Mouse (Mus musculus) ES-E14 (cell line): Measurements from ENCODE around the gene Arfgap2. TPM values are rescaled to one million over a fixed set of nuclear protein-coding genes. Genes with fewer than 3 reads are reported as not detected.
A peak's percentile ranks its signal among the peaks of the same experiment; 100 is the strongest.

Experiments
- DNase-seq: peaks from one replicate; pipeline ENCODE4 v3.0.0-alpha.2; 2013; ENCODE audit warnings: low read depth, low spot score
- H3K27ac ChIP-seq: 2 replicates; pipeline ENCODE4 v1.5.1; 2012; ENCODE audit warnings: low read depth, mild to moderate bottlenecking, low read length, moderate library complexity, mixed read lengths; ENCODE audit not compliant: poor library complexity, insufficient read depth, severe bottlenecking
- H3K36me3 ChIP-seq: 2 replicates; pipeline ENCODE4 v1.6.1; 2012; ENCODE audit warnings: mild to moderate bottlenecking, low read length, moderate library complexity, mixed read lengths; ENCODE audit not compliant: control insufficient read depth, poor library complexity, insufficient read depth, severe bottlenecking
- H3K4me1 ChIP-seq, 2 experiments: fragments of 150-350 bp in 1 of 2; sonication (generic) in 1 of 2; 2 replicates each; pipeline ENCODE4 v1.6.1; 2012; ENCODE audit warnings: low read length in 2 of 2, mild to moderate bottlenecking in 1 of 2, mixed read lengths in 1 of 2; ENCODE audit not compliant: control insufficient read depth in 2 of 2, insufficient read depth in 2 of 2, poor library complexity in 1 of 2
- H3K4me3 ChIP-seq, 2 experiments: fragments of 150-350 bp in 1 of 2; sonication (generic) in 1 of 2; 2 replicates each; pipeline ENCODE4 v1.5.1; 2012; ENCODE audit warnings: low read length in 2 of 2, low read depth in 1 of 2, mild to moderate bottlenecking in 1 of 2, mixed read lengths in 1 of 2; ENCODE audit not compliant: insufficient read depth in 1 of 2, poor library complexity in 1 of 2, severe bottlenecking in 1 of 2
- H3K9ac ChIP-seq: 2 replicates; pipeline ENCODE4 v1.6.1; 2012; ENCODE audit warnings: low read depth, mild to moderate bottlenecking, low read length, mixed read lengths; ENCODE audit not compliant: poor library complexity, insufficient read depth, severe bottlenecking
- H3K9me3 ChIP-seq: fragments of 150-350 bp; sonication (generic); 2 replicates; pipeline ENCODE4 v1.6.1; 2012; ENCODE audit warnings: low read depth, mild to moderate bottlenecking, low read length; ENCODE audit not compliant: control insufficient read depth, insufficient read depth
- CHD2 ChIP-seq: IDR thresholded peaks from 2 replicates; pipeline ENCODE4 v1.6.1; 2014; ENCODE audit warnings: mild to moderate bottlenecking, low read depth, low read length, inconsistent platforms
- HCFC1 ChIP-seq: IDR thresholded peaks from 2 replicates; pipeline ENCODE4 v1.6.1; 2012; ENCODE audit warnings: low read length, inconsistent platforms, borderline replicate concordance; ENCODE audit not compliant: insufficient read depth
- MAFK ChIP-seq: IDR thresholded peaks from 2 replicates; pipeline ENCODE4 v1.6.1; 2014; ENCODE audit warnings: mild to moderate bottlenecking, low read depth, low read length, inconsistent platforms; ENCODE audit not compliant: insufficient read depth
- ZC3H11A ChIP-seq: IDR thresholded peaks from 2 replicates; pipeline ENCODE4 v1.6.1; 2012; ENCODE audit warnings: low read depth, mild to moderate bottlenecking, inconsistent platforms, low read length, borderline replicate concordance
- ZNF384 ChIP-seq: IDR thresholded peaks from 2 replicates; pipeline ENCODE4 v1.6.1; 2012; ENCODE audit warnings: low read depth, low read length, inconsistent platforms
- in situ Hi-C, 2 experiments: fragments of 600-800 bp; cut with MboI; formaldehyde crosslinking; loops; one replicate each; pipeline ENCODE4 v1.15.1; 2025; ENCODE audit warnings: low sequenced_read_pairs in 2 of 2, inconsistent platforms in 1 of 2; ENCODE audit not compliant: unreplicated experiment in 2 of 2
- total RNA-seq: library from RNA; depleted of rRNA; stranded (reverse); fragments of 300-350 nt; gene quantifications from 2 replicates; pipeline ENCODE4 v1.2.3, GENCODE M21; 2012

Arfgap2 gene
- total RNA-seq, 1 experiment = 40.7 TPM

- no peak for DNase-seq
- Histone ChIP-seq H3K4me1 (peaks cover 0 to 2% of the 10 kb centered on the region in 2 experiments; a peak in 2 of 4 replicates), H3K36me3 (no peaks in the 10 kb centered on the region), H3K4me3 (no peak overlapping the region), H3K27ac (no peak overlapping the region), H3K9ac (no peak overlapping the region), H3K9me3 (no peaks in the 10 kb centered on the region)
- in situ Hi-C loops = no loop called here
- no peak for TF ChIP-seq ZNF384
- no peak for TF ChIP-seq CHD2
- TF ChIP-seq MAFK = no peak
- TF ChIP-seq HCFC1 = no peak
- TF ChIP-seq ZC3H11A = no peak
These were observed 12.3 kb upstream of the Arfgap2 start for GRCm38 (mm10) chr2:91252512-91252911.

- Histone ChIP-seq H3K9me3 (no peaks in the 10 kb centered on the region), H3K4me1 (peaks cover 0 to 7% of the 10 kb centered on the region in 2 experiments; a peak in 2 of 4 replicates), H3K9ac (no peak overlapping the region), H3K4me3 (no peak overlapping the region), H3K36me3 (no peaks in the 10 kb centered on the region), H3K27ac (no peak overlapping the region)
- TF ChIP-seq CHD2 (no peak), HCFC1 (no peak), MAFK (no peak), ZC3H11A (no peak), ZNF384 (no peak)
- no peak for DNase-seq
- in situ Hi-C loops = no loop called here
These were observed 9.9 kb upstream of the Arfgap2 start for GRCm38 (mm10) chr2:91254725-91255380.

GRCm38 (mm10) chr2:91255661-91256150, 9.1 kb upstream of the Arfgap2 start, which contains the start of gene Pacsin3:
Gene Pacsin3, plus strand, starts transcription at chr2:91255954.
- Histone ChIP-seq H3K36me3 (no peaks in the 10 kb centered on the region), H3K4me3 (peak within 1 kb of the TSS; percentile 85 to 95), H3K9ac (peak within 1 kb of the TSS; percentile 71), H3K9me3 (no peaks in the 10 kb centered on the region), H3K27ac (no peak within 1 kb of the TSS; the same call in 1 of the 2 replicates), H3K4me1 (peaks cover 0 to 7% of the 10 kb centered on the region in 2 experiments; a peak in 2 of 4 replicates)
- DNase-seq = no peak
- TF ChIP-seq ZNF384 (no peak), CHD2 (no peak), ZC3H11A (no peak), HCFC1 (no peak), MAFK (no peak)
- in situ Hi-C loops = no loop called here

GRCm38 (mm10) chr2:91256256-91257125, 8.3 kb upstream of the Arfgap2 start:
- in situ Hi-C loops = no loop called here
- H3K27ac ChIP-seq = no peak overlapping the region; the same call in 1 of the 2 replicates
- H3K4me1 ChIP-seq = peaks cover 0 to 7% of the 10 kb centered on the region in 2 experiments; a peak in 2 of 4 replicates

More at GRCm38 (mm10) chr2:91256256-91257125, 8.3 kb upstream of the Arfgap2 start:
- TF ChIP-seq CHD2 = no peak
- no peak for TF ChIP-seq ZNF384
- no peak for TF ChIP-seq ZC3H11A
- TF ChIP-seq HCFC1 = no peak
- no peak for TF ChIP-seq MAFK
- no peaks in the 10 kb centered on the region for H3K36me3 ChIP-seq
- no peak for DNase-seq
- no peaks in the 10 kb centered on the region for H3K9me3 ChIP-seq
- H3K9ac ChIP-seq = peak overlapping the region; percentile 71
- H3K4me3 ChIP-seq = peak overlapping the region; percentile 85 to 95
